Mouse (Mus musculus): Measurements from ENCODE around the gene Gde1. TPM values are rescaled to one million over a fixed set of nuclear protein-coding genes. Genes with fewer than 3 reads are reported as not detected.

Gde1 gene
- polyA plus RNA-seq, 1 experiment, result 42.4 TPM

- Histone ChIP-seq H3K36me3 (replicated peaks; ENCODE audit: low read length) (no peaks in the 10 kb centered on the region), H3K4me3 (replicated peaks) (no peak overlapping the region), H3K4me1 (no peaks in the 10 kb centered on the region), H3K9me3 (peaks cover 13% of the 10 kb centered on the region), H3K27me3 (replicated peaks) (peaks cover 2% of the 10 kb centered on the region)
- no peak for TF ChIP-seq GATA1 (IDR thresholded peaks at IDR 0.05; ENCODE audit: borderline replicate concordance, low read length)
- TF ChIP-seq FLI1 (IDR thresholded peaks at IDR 0.05; ENCODE audit: low read length), result no peak
Observed at GRCm38 (mm10) chr7:118646237-118646636, 59.3 kb downstream of the Gde1 start.

Other genes with a start within 250 kb of the Gde1 start
- gene Itpripl2, start 213.8 kb downstream of the Gde1 start, polyA plus RNA-seq (2012; ENCODE audit: insufficient read depth, low replicate concordance), result 3.0 and 3.6 TPM in 2 replicates
- 19.9 TPM in 1 of 2 replicates, not detected in the other for gene Coq7, start 172.4 kb downstream of the Gde1 start, polyA plus RNA-seq (2012; ENCODE audit: insufficient read depth, low replicate concordance)
- gene Tmc7, start 121.0 kb downstream of the Gde1 start, polyA plus RNA-seq (2012; ENCODE audit: insufficient read depth, low replicate concordance), result not detected in 2 replicates
- gene Tmc5, start 108.5 kb downstream of the Gde1 start, polyA plus RNA-seq (2012; ENCODE audit: insufficient read depth, low replicate concordance), result 0.17 TPM in 1 of 2 replicates, not detected in the other
- 0.40 TPM in 1 of 2 replicates, not detected in the other for gene Ccp110, start 6.8 kb upstream of the Gde1 start, polyA plus RNA-seq (2012; ENCODE audit: insufficient read depth, low replicate concordance)
- gene Vps35l, start 34.4 kb upstream of the Gde1 start, polyA plus RNA-seq (2012; ENCODE audit: insufficient read depth, low replicate concordance), result 11.1 and 13.2 TPM in 2 replicates
- 0.08 TPM in 1 of 2 replicates, not detected in the other for gene Iqck, start 150.0 kb upstream of the Gde1 start, polyA plus RNA-seq (2012; ENCODE audit: insufficient read depth, low replicate concordance)
- 0.97 and 13.4 TPM in 2 replicates for gene Knop1, start 150.5 kb upstream of the Gde1 start, polyA plus RNA-seq (2012; ENCODE audit: insufficient read depth, low replicate concordance)